Mouse (Mus musculus) layer of hippocampus, postnatal 36 days (tissue): Measurements from ENCODE around the gene Rpf1. TPM values are rescaled to one million over a fixed set of nuclear protein-coding genes. Genes with fewer than 3 reads are reported as not detected.

Source experiments
- DNase-seq, 2 experiments: peaks; one replicate each; pipeline ENCODE4 v3.0.0; 2022
- total RNA-seq, 2 experiments: library from RNA; stranded (reverse); gene quantifications; 2 replicates each; pipeline ENCODE4 v1.2.3; 2021

Rpf1 gene
- total RNA-seq, 2 experiments from 2014 or later, result 18.0 to 18.2 TPM

GRCm38 (mm10) chr3:146500003-146500809 is 21.0 kb downstream of the Rpf1 start:
- no peak for DNase-seq

- DNase-seq, result peak; percentile 62
These were observed 21.7 kb downstream of the Rpf1 start, which contains the start of the genes Spata1 and Gng5 for GRCm38 (mm10) chr3:146499431-146500002. Gene Spata1 (minus strand): TSS chr3:146499753. Gene Gng5 (plus strand): TSS chr3:146499807.

GRCm38 (mm10) chr3:146498989-146499388 is 22.2 kb downstream of the Rpf1 start:
- DNase-seq, result no peak

- DNase-seq, result no peak
These were observed 26.3 kb downstream of the Rpf1 start for GRCm38 (mm10) chr3:146494941-146495340.

- no peak for DNase-seq
These were observed 34.8 kb downstream of the Rpf1 start for GRCm38 (mm10) chr3:146486464-146486863.

GRCm38 (mm10) chr3:146482044-146482443 is 39.2 kb downstream of the Rpf1 start:
- DNase-seq, result no peak

- no peak for DNase-seq
These were observed 46.8 kb downstream of the Rpf1 start for GRCm38 (mm10) chr3:146474428-146474827.

- no peak for DNase-seq
These were observed 47.5 kb downstream of the Rpf1 start for GRCm38 (mm10) chr3:146473741-146474140.

- no peak for DNase-seq
These were observed 48.6 kb downstream of the Rpf1 start for GRCm38 (mm10) chr3:146472657-146473056.

GRCm38 (mm10) chr3:146469226-146469625 is 52.0 kb downstream of the Rpf1 start:
- DNase-seq, result no peak

- no peak for DNase-seq
These were observed 58.3 kb downstream of the Rpf1 start for GRCm38 (mm10) chr3:146462939-146463338.

Other genes starting within 250 kb of the Rpf1 start
- 100 to 1,000 TPM; 104 to 108 TPM for gene Ssx2ip, start 116.8 kb downstream of the Rpf1 start, total RNA-seq
- 1 to 10 TPM; 7.1 to 8.7 TPM for gene Ctbs, start 71.6 kb downstream of the Rpf1 start, total RNA-seq
- gene Spata1, start 21.7 kb downstream of the Rpf1 start, total RNA-seq, result 1 to 10 TPM; 2.8 to 3.3 TPM
- 10 to 100 TPM; 44.8 to 53.1 TPM for gene Gng5, start 21.6 kb downstream of the Rpf1 start, total RNA-seq
- gene Uox, start 49.0 kb upstream of the Rpf1 start, total RNA-seq, result under 1 TPM; 0.18 to 0.25 TPM
- gene Dnase2b, start 94.2 kb upstream of the Rpf1 start, total RNA-seq, result not detected
- gene 4930503B20Rik, start 129.9 kb upstream of the Rpf1 start, total RNA-seq, result not detected
- not detected for gene Samd13, start 164.2 kb upstream of the Rpf1 start, total RNA-seq